Mouse (Mus musculus) layer of hippocampus, postnatal 14 days (tissue): ENCODE results near the gene Kirrel2. TPM values are rescaled to one million over a fixed set of nuclear protein-coding genes. Genes with fewer than 3 reads are reported as not detected.

Experiments used
- DNase-seq, 2 experiments: peaks; one replicate each; pipeline ENCODE4 v3.0.0; 2021 to 2022; ENCODE audit warnings: low spot score in 2 of 2, mixed read lengths in 1 of 2
- total RNA-seq, 2 experiments: library from RNA; stranded (reverse); gene quantifications; 2 replicates each; pipeline ENCODE4 v1.2.3; 2021

Kirrel2 gene
- total RNA-seq, 2 experiments from 2014 or later, result 8.5 to 15.5 TPM

DNA sequence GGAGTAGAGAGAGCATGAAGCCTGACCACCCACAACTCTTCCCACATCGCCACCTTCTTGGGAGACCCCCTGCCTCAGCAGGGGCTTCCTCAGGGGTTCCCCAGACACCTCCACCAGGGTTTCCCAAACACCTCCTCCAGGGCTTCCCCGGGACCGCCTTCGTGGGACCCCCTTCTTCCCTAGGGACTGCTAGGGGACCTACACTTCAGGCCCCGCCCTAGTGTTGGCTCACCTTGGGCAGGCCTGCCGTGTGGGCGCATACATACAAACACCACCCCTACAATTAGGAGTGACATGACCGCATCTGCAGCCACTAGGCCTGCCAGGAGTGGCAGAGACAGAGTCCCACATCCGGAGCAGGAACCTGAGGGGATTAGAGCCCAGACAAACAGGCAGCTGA is 39.6 kb downstream of the Kirrel2 start:
- no peak for DNase-seq

DNA sequence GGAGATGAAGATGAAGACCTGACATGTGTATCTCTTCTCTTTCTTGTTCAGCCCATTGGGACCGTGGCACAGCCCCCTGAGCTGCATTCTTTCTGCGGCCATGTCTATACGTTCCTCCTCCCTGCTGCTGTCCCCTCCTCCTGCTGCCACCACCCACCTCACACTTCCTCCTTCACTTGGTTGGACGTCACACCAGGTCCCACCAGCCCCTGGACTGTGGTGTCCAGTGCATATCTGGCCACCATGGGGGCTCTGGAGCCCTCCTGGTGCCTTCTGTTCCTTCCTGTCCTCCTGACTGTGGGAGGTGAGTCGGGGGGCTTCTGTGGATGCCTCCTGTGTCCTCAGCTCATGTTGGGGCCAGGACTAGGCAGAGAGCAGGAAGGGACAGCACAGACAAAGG is 43.9 kb downstream of the Kirrel2 start, which contains the start of gene Tyrobp:
Gene Tyrobp (plus strand): TSS at position 165 of the 400 bp plus-strand sequence.
- DNase-seq, result no peak

DNA sequence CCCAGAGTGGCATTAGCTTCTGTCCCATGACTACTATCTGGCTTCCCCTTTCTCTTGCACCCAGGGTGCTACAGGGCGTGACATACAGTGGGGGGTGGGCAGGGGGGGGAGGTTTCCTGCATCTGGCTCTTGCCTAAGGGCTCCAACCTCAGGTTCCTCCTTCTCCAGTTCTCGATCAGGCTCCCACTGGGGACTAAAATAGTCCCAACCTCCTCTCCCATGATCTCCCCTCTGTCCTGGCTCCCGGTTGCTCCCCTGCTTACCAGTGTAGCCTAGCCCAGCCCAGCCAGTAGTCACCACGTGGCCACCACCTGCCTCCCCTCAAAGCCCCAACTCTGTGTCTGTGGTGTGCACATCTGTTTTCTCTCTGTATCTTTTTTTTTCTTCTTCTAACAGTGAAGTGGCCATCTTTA is 44.7 kb downstream of the Kirrel2 start:
- no peak for DNase-seq

DNA sequence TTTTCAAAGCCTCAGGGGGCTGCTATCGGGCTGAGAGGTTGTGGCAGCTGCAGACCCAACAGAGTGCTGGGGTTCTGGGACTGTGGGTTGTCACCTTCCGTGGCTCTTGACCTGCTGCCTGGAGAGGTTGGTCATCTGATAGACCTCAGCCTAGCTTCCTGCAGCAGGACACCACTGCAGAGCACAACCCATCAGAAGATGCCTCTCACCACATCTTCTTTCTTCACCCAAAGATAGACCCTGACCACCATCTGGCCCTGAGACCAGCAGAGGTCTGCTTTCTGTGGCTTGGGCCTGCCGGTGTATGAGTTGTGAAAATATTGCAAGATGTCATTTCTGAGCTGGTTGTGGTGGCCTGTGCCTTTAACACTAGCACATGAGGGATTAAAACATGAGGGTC is 46.5 kb downstream of the Kirrel2 start:
- no peak for DNase-seq

DNA sequence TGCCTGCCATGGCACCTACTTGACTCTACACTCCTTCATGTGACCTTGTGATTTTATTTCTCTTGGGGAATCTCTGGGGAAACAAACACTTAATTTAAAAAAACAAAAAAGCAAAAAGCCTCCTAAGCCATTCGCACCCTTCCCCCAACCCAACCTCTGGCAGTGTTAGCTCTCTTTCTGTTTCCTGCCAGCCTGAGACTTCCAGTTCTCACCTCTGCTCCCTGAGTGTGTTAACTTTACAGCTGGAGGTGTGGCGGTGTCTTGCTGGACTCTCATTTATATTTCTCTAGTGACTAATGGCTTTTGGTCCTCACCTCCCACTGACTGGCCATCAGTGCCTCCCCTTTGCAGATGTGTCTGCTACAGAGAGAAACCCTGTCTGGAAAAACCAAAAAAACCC is 47.7 kb downstream of the Kirrel2 start:
- DNase-seq, result no peak

DNA sequence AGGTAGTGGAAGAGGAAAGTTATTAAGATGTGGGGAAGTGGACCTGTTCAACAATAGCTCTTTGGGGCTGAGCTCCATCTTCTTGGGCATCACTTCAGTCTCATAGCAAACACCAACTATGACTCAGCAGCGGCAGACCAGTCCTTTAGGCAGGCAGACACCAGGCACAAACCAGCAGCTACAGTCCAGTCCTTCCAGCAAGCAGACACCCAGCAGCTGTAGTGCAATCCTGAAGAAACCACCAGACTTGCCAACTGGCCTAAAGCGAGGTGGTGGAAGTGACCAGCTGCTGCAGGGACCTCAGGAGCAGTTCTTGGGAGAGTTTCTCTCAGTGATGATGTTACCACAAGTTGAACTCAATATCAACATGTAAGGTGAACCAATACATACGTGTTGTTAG is 48.9 kb downstream of the Kirrel2 start:
- no peak for DNase-seq

DNA sequence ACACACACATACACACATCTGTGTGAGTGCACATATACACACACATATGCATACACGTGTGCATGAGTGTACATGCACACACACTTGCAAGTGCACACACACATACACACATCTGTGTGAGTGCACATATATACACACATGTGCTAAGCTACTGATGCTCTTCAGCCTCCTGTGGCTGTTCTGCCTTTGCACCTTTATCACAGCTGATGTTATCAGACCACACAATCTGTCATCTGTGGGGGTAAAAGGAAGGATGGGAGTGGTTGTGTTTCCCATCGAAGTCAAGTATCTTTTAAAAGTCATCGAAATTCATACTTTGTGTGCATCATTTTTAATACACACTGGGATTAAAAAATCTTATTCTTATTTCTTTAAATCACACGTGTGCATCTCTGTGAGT is 55.1 kb downstream of the Kirrel2 start:
- no peak for DNase-seq

DNA sequence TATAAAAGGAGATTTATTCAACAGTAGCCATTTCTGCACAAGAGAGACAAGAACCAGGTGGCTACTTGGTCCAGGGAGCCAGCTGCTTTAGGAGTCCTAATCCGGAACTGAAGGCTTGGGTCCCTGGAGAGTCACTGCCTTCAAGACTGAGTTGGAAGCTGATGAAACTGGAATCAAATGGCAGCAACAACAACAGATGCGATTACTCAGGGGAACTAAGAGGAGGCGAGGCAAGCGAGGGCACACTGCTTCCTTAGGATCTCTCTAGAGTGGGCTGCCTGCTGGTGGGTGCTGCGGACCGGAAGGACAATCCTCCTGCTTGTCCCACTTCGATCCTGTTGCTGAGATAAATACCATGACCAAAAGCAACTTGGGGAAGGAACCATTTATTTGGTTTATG is 57.8 kb downstream of the Kirrel2 start:
- no peak for DNase-seq

Other genes with a start within 250 kb of the Kirrel2 start
- 10 to 100 TPM; 53.9 to 58.0 TPM for gene Polr2i, start 225.7 kb downstream of the Kirrel2 start, total RNA-seq
- gene Tbcb, start 225.4 kb downstream of the Kirrel2 start, total RNA-seq, result 100 to 1,000 TPM; 135 to 139 TPM
- not detected for gene Ovol3, start 222.0 kb downstream of the Kirrel2 start, total RNA-seq
- under 1 TPM; 0.35 to 0.67 TPM for gene Thap8, start 177.6 kb downstream of the Kirrel2 start, total RNA-seq
- gene Wdr62, start 177.3 kb downstream of the Kirrel2 start, total RNA-seq, result 1 to 10 TPM; 2.7 to 3.0 TPM
- gene Clip3, start 166.0 kb downstream of the Kirrel2 start, total RNA-seq, result 100 to 1,000 TPM; 501 to 515 TPM
- gene Alkbh6, start 149.0 kb downstream of the Kirrel2 start, total RNA-seq, result 10 to 100 TPM; 41.6 to 45.9 TPM
- 1 to 10 TPM; 4.2 to 5.8 TPM for gene Syne4, start 142.9 kb downstream of the Kirrel2 start, total RNA-seq
- under 1 TPM; 0.43 to 0.74 TPM for gene E130208F15Rik, start 135.9 kb downstream of the Kirrel2 start, total RNA-seq
- gene Sdhaf1, start 133.8 kb downstream of the Kirrel2 start, total RNA-seq, result 1 to 10 TPM; 7.8 to 8.9 TPM
- 10 to 100 TPM; 32.5 to 35.5 TPM for gene Lrfn3, start 94.9 kb downstream of the Kirrel2 start, total RNA-seq
- 10 to 100 TPM; 26.7 to 30.1 TPM for gene Tyrobp, start 43.9 kb downstream of the Kirrel2 start, total RNA-seq
- gene Hcst, start 37.8 kb downstream of the Kirrel2 start, total RNA-seq, result not detected
- gene Nfkbid, start 36.0 kb downstream of the Kirrel2 start, total RNA-seq, result 1 to 10 TPM; 3.7 to 3.8 TPM
- gene Aplp1, start 12.2 kb downstream of the Kirrel2 start, total RNA-seq, result 100 to 1,000 TPM; 981 to 987 TPM
- gene Nphs1, start 625 bp upstream of the Kirrel2 start, total RNA-seq, result 1 to 10 TPM; 1.2 to 1.3 TPM
- not detected for gene Prodh2, start 35.9 kb upstream of the Kirrel2 start, total RNA-seq
- 100 to 1,000 TPM; 160 to 163 TPM for gene Arhgap33, start 77.4 kb upstream of the Kirrel2 start, total RNA-seq
- 1 to 10 TPM; 6.2 to 6.6 TPM for gene Hspb6, start 94.5 kb upstream of the Kirrel2 start, total RNA-seq
- 1 to 10 TPM; 4.9 to 5.9 TPM for gene Proser3, start 94.6 kb upstream of the Kirrel2 start, total RNA-seq
- 10 to 100 TPM; 34.1 to 43.4 TPM for gene Lin37, start 102.1 kb upstream of the Kirrel2 start, total RNA-seq
- 10 to 100 TPM; 57.4 to 62.5 TPM for gene U2af1l4, start 105.6 kb upstream of the Kirrel2 start, total RNA-seq
- 1 to 10 TPM; 4.7 to 5.3 TPM for gene Gm49396, start 105.7 kb upstream of the Kirrel2 start, total RNA-seq
- 10 to 100 TPM; 77.0 to 84.1 TPM for gene Psenen, start 105.9 kb upstream of the Kirrel2 start, total RNA-seq
- 1 to 10 TPM; 2.1 to 3.7 TPM for gene Igflr1, start 107.7 kb upstream of the Kirrel2 start, total RNA-seq
- 10 to 100 TPM; 46.1 to 54.4 TPM for gene Kmt2b, start 131.0 kb upstream of the Kirrel2 start, total RNA-seq
- not detected for gene Zbtb32, start 141.2 kb upstream of the Kirrel2 start, total RNA-seq
- gene Upk1a, start 155.2 kb upstream of the Kirrel2 start, total RNA-seq, result under 1 TPM in 1 of 2 experiments, not detected in 1; 0.52 TPM
- gene Cox6b1, start 168.5 kb upstream of the Kirrel2 start, total RNA-seq, result 100 to 1,000 TPM; 793 to 817 TPM
- gene Etv2, start 178.2 kb upstream of the Kirrel2 start, total RNA-seq, result not detected
- 10 to 100 TPM; 70.4 to 75.5 TPM for gene Rbm42, start 192.6 kb upstream of the Kirrel2 start, total RNA-seq
- 1 to 10 TPM; 4.5 to 5.0 TPM for gene Haus5, start 207.3 kb upstream of the Kirrel2 start, total RNA-seq
- gene Pmis2, start 213.9 kb upstream of the Kirrel2 start, total RNA-seq, result not detected
- not detected for gene 2200002J24Rik, start 241.2 kb upstream of the Kirrel2 start, total RNA-seq